Mouse (Mus musculus): ENCODE data around the gene Slc1a4. TPM values are rescaled to one million over a fixed set of nuclear protein-coding genes. Genes with fewer than 3 reads are reported as not detected.

The Slc1a4 gene
- total and polyA plus RNA-seq, 2 experiments = 1.8 to 3.3 TPM

DNA sequence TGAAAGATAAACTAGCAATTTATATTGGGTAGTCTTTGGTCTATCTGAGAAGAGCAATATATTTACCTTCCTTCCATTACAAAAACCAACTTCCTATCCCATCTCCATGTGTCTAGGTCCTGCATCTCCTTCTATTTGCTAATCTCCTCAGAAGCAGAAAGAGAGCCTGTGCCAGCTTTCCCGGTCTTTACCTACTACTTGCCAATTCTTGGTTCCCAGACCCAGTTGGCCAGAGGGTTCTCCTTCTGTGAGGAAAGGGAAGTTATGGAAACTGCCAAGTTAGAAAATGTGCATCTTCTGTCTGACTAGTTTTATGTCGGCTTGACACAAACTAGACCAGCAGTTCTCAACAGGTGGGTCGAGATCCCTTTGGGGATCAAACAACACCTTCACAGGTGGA lies 8.5 kb downstream of the Slc1a4 start:
- TF ChIP-seq POLR2A (IDR thresholded peaks at IDR 0.05; ENCODE audit: extremely low read depth, insufficient read depth, low read length) = no peak
- TF ChIP-seq CTCF (IDR thresholded peaks at IDR 0.05; ENCODE audit: low read depth, low read length) = no peak
- Histone ChIP-seq H3K4me1 (ENCODE audit: control insufficient read depth, insufficient read depth, low read length) (no peaks in the 10 kb centered on the region), H3K27me3 (ENCODE audit: control insufficient read depth, insufficient read depth, low read length) (no peaks in the 10 kb centered on the region), H3K79me2 (ENCODE audit: control insufficient read depth, insufficient read depth, low read length) (no peaks in the 10 kb centered on the region), H3K27ac (replicated peaks; ENCODE audit: insufficient read depth, low read depth, low read length) (no peak overlapping the region), H3K36me3 (ENCODE audit: control insufficient read depth, insufficient read depth, low read length) (no peaks in the 10 kb centered on the region), H3K9ac (ENCODE audit: low read depth, low read length) (no peak overlapping the region), H3K4me3 (ENCODE audit: insufficient read depth, low read depth, low read length) (no peak overlapping the region)
- WGBS = 78% methylated on average over 3 of the region's 3 CpGs
- no peak for DNase-seq (ENCODE audit: extremely low read depth, low read depth, low spot score)

DNA sequence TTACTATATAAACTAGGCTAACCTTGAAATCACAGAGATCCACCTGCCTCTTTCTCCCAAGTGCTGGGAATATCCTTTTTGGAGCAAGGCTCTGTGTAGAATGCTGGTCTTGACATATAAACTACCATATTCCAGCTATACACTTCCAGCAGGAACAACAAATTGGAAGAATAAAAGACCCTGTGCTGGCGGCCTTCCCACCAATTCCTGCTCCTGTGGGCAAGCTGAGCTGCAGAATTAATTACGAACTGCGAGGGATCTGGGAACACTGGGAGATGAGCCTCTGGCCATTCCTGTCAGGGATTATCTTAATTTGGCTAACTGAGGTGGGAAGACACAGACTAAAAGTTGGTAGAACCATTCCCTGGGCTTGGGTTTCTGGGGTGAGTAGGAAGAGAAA lies 10.1 kb downstream of the Slc1a4 start:
- H3K9ac ChIP-seq (ENCODE audit: low read depth, low read length) = no peak overlapping the region
- H3K27me3 ChIP-seq (ENCODE audit: control insufficient read depth, insufficient read depth, low read length) = no peaks in the 10 kb centered on the region
- no peaks in the 10 kb centered on the region for H3K36me3 ChIP-seq (ENCODE audit: control insufficient read depth, insufficient read depth, low read length)
- whole genome bisulfite sequencing = 95% methylated on average over 3 of the region's 3 CpGs
- DNase-seq (ENCODE audit: extremely low read depth, low read depth, low spot score) = no peak
- no peaks in the 10 kb centered on the region for H3K79me2 ChIP-seq (ENCODE audit: control insufficient read depth, insufficient read depth, low read length)
- no peak overlapping the region for H3K4me3 ChIP-seq (ENCODE audit: insufficient read depth, low read depth, low read length)
- H3K4me1 ChIP-seq (ENCODE audit: control insufficient read depth, insufficient read depth, low read length) = no peaks in the 10 kb centered on the region
- TF ChIP-seq CTCF (IDR thresholded peaks at IDR 0.05; ENCODE audit: low read depth, low read length) (no peak), POLR2A (IDR thresholded peaks at IDR 0.05; ENCODE audit: extremely low read depth, insufficient read depth, low read length) (no peak)
- H3K27ac ChIP-seq (replicated peaks; ENCODE audit: insufficient read depth, low read depth, low read length) = no peak overlapping the region

DNA sequence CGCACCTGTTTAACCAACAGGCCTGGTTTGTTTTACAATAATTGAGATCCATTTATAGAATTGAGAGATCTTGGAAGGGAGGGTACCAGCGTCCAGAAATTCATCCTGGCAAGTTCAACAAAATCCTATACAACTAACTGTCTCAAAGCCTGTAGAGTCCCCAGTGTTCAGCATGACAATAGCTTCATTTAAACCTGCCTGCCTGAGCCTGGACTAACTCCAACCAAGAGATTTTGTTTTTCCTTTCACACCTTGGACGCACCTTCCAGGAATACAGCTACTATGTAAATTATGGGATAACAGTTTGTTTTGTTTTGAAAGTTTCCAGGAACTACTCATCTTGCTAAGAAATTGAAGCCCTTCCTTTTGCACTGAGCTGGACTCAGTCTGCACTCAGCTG lies 11.9 kb downstream of the Slc1a4 start:
- no peaks in the 10 kb centered on the region for H3K27me3 ChIP-seq (ENCODE audit: control insufficient read depth, insufficient read depth, low read length)
- TF ChIP-seq CTCF (IDR thresholded peaks at IDR 0.05; ENCODE audit: low read depth, low read length) (no peak), POLR2A (IDR thresholded peaks at IDR 0.05; ENCODE audit: extremely low read depth, insufficient read depth, low read length) (no peak)
- H3K36me3 ChIP-seq (ENCODE audit: control insufficient read depth, insufficient read depth, low read length) = no peaks in the 10 kb centered on the region
- H3K4me1 ChIP-seq (ENCODE audit: control insufficient read depth, insufficient read depth, low read length) = no peaks in the 10 kb centered on the region
- H3K79me2 ChIP-seq (ENCODE audit: control insufficient read depth, insufficient read depth, low read length) = no peaks in the 10 kb centered on the region
- no peak for DNase-seq (ENCODE audit: extremely low read depth, low read depth, low spot score)
- 88% methylated on average over 3 of the region's 3 CpGs for WGBS
- H3K27ac ChIP-seq (replicated peaks; ENCODE audit: insufficient read depth, low read depth, low read length) = no peak overlapping the region
- no peak overlapping the region for H3K4me3 ChIP-seq (ENCODE audit: insufficient read depth, low read depth, low read length)
- H3K9ac ChIP-seq (ENCODE audit: low read depth, low read length) = no peak overlapping the region

DNA sequence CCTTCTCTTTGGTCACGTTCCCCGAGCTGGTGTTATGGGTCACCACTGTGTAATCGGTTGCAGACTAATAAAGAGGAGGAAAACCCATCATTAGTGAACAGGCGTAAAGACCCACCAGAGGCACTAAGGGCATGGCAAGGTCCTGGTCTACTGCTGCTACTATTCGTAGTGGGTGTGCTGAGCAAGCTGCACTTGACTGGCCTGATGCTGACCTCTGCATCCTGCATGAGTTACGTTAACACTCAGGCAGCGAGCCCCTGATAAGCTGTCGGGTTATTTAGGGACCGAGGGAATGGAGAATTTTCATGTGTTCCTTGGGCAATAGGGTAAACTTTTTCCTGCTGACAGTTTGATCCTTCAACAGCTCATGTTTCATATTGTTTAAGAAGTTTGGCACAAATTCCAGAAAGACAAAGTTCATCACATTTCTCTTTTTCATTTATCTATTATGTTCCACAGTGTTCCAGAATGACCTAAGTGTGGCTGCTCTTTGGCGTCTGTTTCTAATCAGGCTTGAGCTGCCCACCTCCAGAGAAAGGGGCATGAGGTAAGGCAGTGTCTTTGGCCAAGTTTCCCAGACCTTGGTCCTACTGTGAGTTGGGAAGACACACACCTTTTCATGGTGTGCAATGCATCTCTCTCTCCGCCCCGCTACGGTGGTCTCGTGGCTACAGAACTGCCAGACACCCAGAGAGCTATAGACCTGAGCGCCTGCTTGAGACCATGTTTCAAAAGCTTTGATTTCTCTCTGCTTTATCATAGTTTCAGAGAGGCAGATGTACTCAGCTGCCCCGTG lies 13.7 kb downstream of the Slc1a4 start:
- WGBS = 83% methylated on average over 16 of the region's 16 CpGs
- Histone ChIP-seq H3K27ac (replicated peaks; ENCODE audit: insufficient read depth, low read depth, low read length) (no peak overlapping the region), H3K4me3 (ENCODE audit: insufficient read depth, low read depth, low read length) (no peak overlapping the region), H3K4me1 (ENCODE audit: control insufficient read depth, insufficient read depth, low read length) (no peaks in the 10 kb centered on the region), H3K79me2 (ENCODE audit: control insufficient read depth, insufficient read depth, low read length) (no peaks in the 10 kb centered on the region), H3K9ac (ENCODE audit: low read depth, low read length) (no peak overlapping the region), H3K27me3 (ENCODE audit: control insufficient read depth, insufficient read depth, low read length) (no peaks in the 10 kb centered on the region), H3K36me3 (ENCODE audit: control insufficient read depth, insufficient read depth, low read length) (no peaks in the 10 kb centered on the region)
- no peak for TF ChIP-seq POLR2A (IDR thresholded peaks at IDR 0.05; ENCODE audit: extremely low read depth, insufficient read depth, low read length)
- TF ChIP-seq CTCF (IDR thresholded peaks at IDR 0.05; ENCODE audit: low read depth, low read length) = no peak
- DNase-seq (ENCODE audit: extremely low read depth, low read depth, low spot score) = no peak

DNA sequence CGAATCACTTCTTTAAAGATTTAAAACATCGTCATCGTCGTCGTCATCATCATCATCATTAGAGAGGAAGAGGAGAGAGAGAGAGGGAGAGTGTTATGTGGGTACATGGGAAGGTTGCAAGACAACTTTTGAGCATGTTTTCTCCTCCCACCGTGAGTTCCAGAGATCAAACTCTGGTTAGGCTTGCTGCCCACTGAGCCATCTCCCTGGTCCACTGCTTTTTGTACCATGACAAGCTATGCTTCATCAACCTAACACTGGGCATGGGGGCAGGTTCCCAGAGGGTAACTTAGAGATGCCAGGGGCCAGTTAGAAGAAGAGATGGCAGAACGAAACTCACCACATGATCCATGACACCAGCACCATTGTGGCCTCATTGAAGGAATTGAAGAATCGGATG lies 18.9 kb downstream of the Slc1a4 start:
- 92% methylated on average over 8 of the region's 8 CpGs for WGBS
- H3K9ac ChIP-seq (ENCODE audit: low read depth, low read length) = no peak overlapping the region
- H3K27ac ChIP-seq (replicated peaks; ENCODE audit: insufficient read depth, low read depth, low read length) = no peak overlapping the region
- no peaks in the 10 kb centered on the region for H3K27me3 ChIP-seq (ENCODE audit: control insufficient read depth, insufficient read depth, low read length)
- no peak for DNase-seq (ENCODE audit: extremely low read depth, low read depth, low spot score)
- no peaks in the 10 kb centered on the region for H3K4me1 ChIP-seq (ENCODE audit: control insufficient read depth, insufficient read depth, low read length)
- TF ChIP-seq CTCF (IDR thresholded peaks at IDR 0.05; ENCODE audit: low read depth, low read length) (no peak), POLR2A (IDR thresholded peaks at IDR 0.05; ENCODE audit: extremely low read depth, insufficient read depth, low read length) (no peak)
- H3K36me3 ChIP-seq (ENCODE audit: control insufficient read depth, insufficient read depth, low read length) = no peaks in the 10 kb centered on the region
- H3K4me3 ChIP-seq (ENCODE audit: insufficient read depth, low read depth, low read length) = no peak overlapping the region
- H3K79me2 ChIP-seq (ENCODE audit: control insufficient read depth, insufficient read depth, low read length) = no peaks in the 10 kb centered on the region

DNA sequence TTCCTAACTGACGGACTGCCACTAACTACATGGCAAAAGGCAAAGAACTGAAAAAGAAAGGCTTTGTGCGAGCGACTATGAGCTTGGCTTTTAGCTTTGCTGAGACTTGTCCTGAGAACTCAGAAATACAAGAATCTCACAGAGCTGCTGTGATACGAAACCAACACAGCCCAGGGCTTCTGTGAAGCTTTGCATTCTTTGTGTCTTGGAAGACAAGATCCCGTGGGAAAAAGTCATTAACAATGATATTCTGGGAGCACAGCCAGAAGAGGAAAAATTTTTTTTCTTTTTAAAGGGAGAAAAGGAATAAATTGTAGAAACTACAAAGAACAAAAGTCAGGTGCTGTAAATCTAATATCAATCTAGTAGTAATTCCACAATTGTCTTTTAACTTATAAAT lies 23.5 kb downstream of the Slc1a4 start:
- no peak overlapping the region for H3K4me3 ChIP-seq (ENCODE audit: insufficient read depth, low read depth, low read length)
- no peak overlapping the region for H3K9ac ChIP-seq (ENCODE audit: low read depth, low read length)
- TF ChIP-seq POLR2A (IDR thresholded peaks at IDR 0.05; ENCODE audit: extremely low read depth, insufficient read depth, low read length) = no peak
- TF ChIP-seq CTCF (IDR thresholded peaks at IDR 0.05; ENCODE audit: low read depth, low read length) = no peak
- H3K79me2 ChIP-seq (ENCODE audit: control insufficient read depth, insufficient read depth, low read length) = no peaks in the 10 kb centered on the region
- no peaks in the 10 kb centered on the region for H3K27me3 ChIP-seq (ENCODE audit: control insufficient read depth, insufficient read depth, low read length)
- 87% methylated on average over 5 of the region's 5 CpGs for WGBS
- DNase-seq (ENCODE audit: extremely low read depth, low read depth, low spot score) = no peak
- no peak overlapping the region for H3K27ac ChIP-seq (replicated peaks; ENCODE audit: insufficient read depth, low read depth, low read length)
- no peaks in the 10 kb centered on the region for H3K36me3 ChIP-seq (ENCODE audit: control insufficient read depth, insufficient read depth, low read length)
- no peaks in the 10 kb centered on the region for H3K4me1 ChIP-seq (ENCODE audit: control insufficient read depth, insufficient read depth, low read length)
